In genomic region chr1:96501007-96501406, GRCm38 (mm10) we compare ENCODE assay signal across 28 mouse cellular contexts.
"Had no signal": no experiment of that assay in that cellular context is flagged by ENCODE, and none has a peak within 500 bp of the region (broad histone marks: within the 10 kb centered on the region; RNA-seq: fewer than 3 reads in every experiment).

No protein-coding gene starts in this region.

- H3K4me1 ChIP-seq: embryonic facial prominence, embryonic 10.5 days; embryonic facial prominence, embryonic 12.5 days; embryonic facial prominence, embryonic 13.5 days; embryonic facial prominence, embryonic 15.5 days; forebrain, embryonic 10.5 days; forebrain, embryonic 12.5 days; forebrain, embryonic 13.5 days; forebrain, embryonic 15.5 days had no signal

- H3K9me3 ChIP-seq: embryonic facial prominence, embryonic 10.5 days; embryonic facial prominence, embryonic 12.5 days; embryonic facial prominence, embryonic 13.5 days; embryonic facial prominence, embryonic 15.5 days; forebrain, embryonic 10.5 days; forebrain, embryonic 12.5 days; forebrain, embryonic 13.5 days; forebrain, embryonic 15.5 days had no signal

- ATAC-seq: forebrain, embryonic 13.5 days; forebrain, embryonic 14.5 days; forebrain, embryonic 15.5 days; forebrain, embryonic 16.5 days; forebrain, postnatal 0 days had no signal

- H3K27ac ChIP-seq: embryonic facial prominence, embryonic 10.5 days; embryonic facial prominence, embryonic 12.5 days; embryonic facial prominence, embryonic 13.5 days; embryonic facial prominence, embryonic 15.5 days; forebrain, embryonic 10.5 days; forebrain, embryonic 12.5 days; forebrain, embryonic 13.5 days; forebrain, embryonic 15.5 days; gastrocnemius, adult 2 months had no signal

- H3K9ac ChIP-seq: embryonic facial prominence, embryonic 12.5 days; embryonic facial prominence, embryonic 13.5 days; embryonic facial prominence, embryonic 15.5 days; forebrain, embryonic 12.5 days; forebrain, embryonic 13.5 days; forebrain, embryonic 15.5 days; forebrain, postnatal 0 days had no signal

- H3K27me3 ChIP-seq: embryonic facial prominence, embryonic 12.5 days; embryonic facial prominence, embryonic 13.5 days; embryonic facial prominence, embryonic 15.5 days; forebrain, embryonic 12.5 days; forebrain, embryonic 13.5 days; forebrain, embryonic 15.5 days had no signal

- H3K4me3 ChIP-seq: embryonic facial prominence, embryonic 10.5 days; embryonic facial prominence, embryonic 12.5 days; embryonic facial prominence, embryonic 13.5 days; embryonic facial prominence, embryonic 15.5 days; erythroblast, embryonic 14.5 days; forebrain, embryonic 10.5 days; forebrain, embryonic 12.5 days; forebrain, embryonic 13.5 days; forebrain, embryonic 15.5 days; gastrocnemius, adult 2 months had no signal

- H3K4me2 ChIP-seq: embryonic facial prominence, embryonic 12.5 days; embryonic facial prominence, embryonic 13.5 days; embryonic facial prominence, embryonic 15.5 days; forebrain, embryonic 12.5 days; forebrain, embryonic 13.5 days; forebrain, embryonic 15.5 days had no signal

- DNase-seq: cerebellum, adult 18-20 months; cerebellum, adult 2 months; cerebellum, adult 8-10 months; cerebellum, adult 9-10 months; cerebellum, adult 9-11 months; cerebellum, postnatal 10 days; cerebellum, postnatal 14 days; cerebellum, postnatal 25 days; cerebellum, postnatal 36 days; embryo, embryonic 11 days; forebrain, postnatal 0 days; gastrocnemius, adult 2 months; gastrocnemius, postnatal 10 days; gastrocnemius, postnatal 14 days; gastrocnemius, postnatal 25 days; gastrocnemius, postnatal 36 days; heart, adult 11 months had no signal

- H3K36me3 ChIP-seq: embryonic facial prominence, embryonic 10.5 days; embryonic facial prominence, embryonic 12.5 days; embryonic facial prominence, embryonic 13.5 days; embryonic facial prominence, embryonic 15.5 days; forebrain, embryonic 10.5 days; forebrain, embryonic 12.5 days; forebrain, embryonic 15.5 days had no signal
